Mouse (Mus musculus) myocyte (in vitro differentiated cells): ENCODE results near the gene Olfr554.

Experiments
- CEBPB ChIP-seq: IDR thresholded peaks from 2 replicates; pipeline ENCODE4 v1.6.1; 2011; ENCODE audit warnings: mild to moderate bottlenecking, moderate library complexity; ENCODE audit not compliant: poor library complexity, insufficient read depth, severe bottlenecking
- E2F4 ChIP-seq: IDR thresholded peaks from one replicate; pipeline ENCODE4 v1.6.1; 2011; ENCODE audit warnings: mild to moderate bottlenecking, control low read depth, moderate library complexity; ENCODE audit not compliant: insufficient read depth
- MAX ChIP-seq: IDR thresholded peaks from one replicate; pipeline ENCODE4 v1.6.1; 2011; ENCODE audit warnings: low read depth, mild to moderate bottlenecking, control low read depth
- MYOD1 ChIP-seq, 3 experiments: IDR thresholded peaks; one replicate each; pipeline ENCODE4 v1.6.1; 2011; ENCODE audit warnings: control low read depth in 2 of 3, low read depth in 2 of 3, mild to moderate bottlenecking in 2 of 3, moderate library complexity in 1 of 3; ENCODE audit not compliant: insufficient read length in 2 of 3, control insufficient read depth in 1 of 3
- MYOG ChIP-seq, 3 experiments: IDR thresholded peaks; one replicate each; pipeline ENCODE4 v1.6.1; 2011; ENCODE audit warnings: control low read depth in 2 of 3, low read depth in 2 of 3, mild to moderate bottlenecking in 2 of 3; ENCODE audit not compliant: insufficient read length in 2 of 3, control insufficient read depth in 1 of 3, insufficient read depth in 1 of 3
- POLR2A ChIP-seq: IDR thresholded peaks from one replicate; pipeline ENCODE4 v1.6.1; 2011; ENCODE audit warnings: low read depth, mild to moderate bottlenecking, control low read depth, moderate library complexity; ENCODE audit not compliant: insufficient read length
- POLR2AphosphoS2 ChIP-seq: IDR thresholded peaks from one replicate; pipeline ENCODE4 v1.6.1; 2011; ENCODE audit warnings: low read depth, control low read depth; ENCODE audit not compliant: insufficient read length
- REST ChIP-seq: IDR thresholded peaks from one replicate; pipeline ENCODE4 v1.6.1; 2011; ENCODE audit warnings: mild to moderate bottlenecking, control low read depth, moderate library complexity; ENCODE audit not compliant: insufficient read depth, insufficient read length
- SRF ChIP-seq: IDR thresholded peaks from one replicate; pipeline ENCODE4 v1.6.1; 2011; ENCODE audit warnings: low read depth; ENCODE audit not compliant: control insufficient read depth, insufficient read length
- TCF12 ChIP-seq: IDR thresholded peaks from one replicate; pipeline ENCODE4 v1.6.1; 2011; ENCODE audit warnings: mild to moderate bottlenecking, control low read depth; ENCODE audit not compliant: poor library complexity, insufficient read depth, severe bottlenecking
- TCF3 ChIP-seq: IDR thresholded peaks from one replicate; pipeline ENCODE4 v1.6.1; 2011; ENCODE audit warnings: low read depth, control low read depth; ENCODE audit not compliant: insufficient read length
- USF1 ChIP-seq: IDR thresholded peaks from one replicate; pipeline ENCODE4 v1.6.1; 2011; ENCODE audit warnings: low read depth, mild to moderate bottlenecking, control low read depth, moderate library complexity

- TF ChIP-seq CEBPB (no peak), MYOG (IDR thresholded peaks at IDR 0.05; ENCODE audit: control insufficient read depth in 1 of 3, insufficient read depth in 1 of 3, insufficient read length in 2 of 3, low read depth in 2 of 3) (no peak), TCF12 (no peak), USF1 (no peak), MYOD1 (IDR thresholded peaks at IDR 0.05; ENCODE audit: control insufficient read depth in 1 of 3, insufficient read length in 2 of 3, low read depth in 2 of 3) (no peak), POLR2A (no peak), POLR2AphosphoS2 (no peak), REST (no peak), MAX (no peak), E2F4 (no peak), TCF3 (no peak), SRF (no peak)
Observed at GRCm38 (mm10) chr7:102597378-102598031, 40.7 kb upstream of the Olfr554 start, which contains the start of gene Olfr552.
